Mouse (Mus musculus) G1E (cell line): ENCODE data around the gene Dhx34. TPM values are rescaled to one million over a fixed set of nuclear protein-coding genes. Genes with fewer than 3 reads are reported as not detected.

Experiments used
- ATAC-seq: 2 replicates; pipeline ENCODE4 v1.8.0; 2016; ENCODE audit warnings: mild to moderate bottlenecking; ENCODE audit not compliant: insufficient number of reproducible peaks, poor library complexity, low FRiP score, severe bottlenecking; ENCODE audit errors: extremely low read depth
- DNase-seq: peaks from one replicate; pipeline ENCODE4 v3.0.0; 2012; ENCODE audit warnings: low spot score
- H3K27me3 ChIP-seq: 2 replicates; pipeline ENCODE4 v1.6.1; 2012; ENCODE audit warnings: mild to moderate bottlenecking, low read length, inconsistent platforms; ENCODE audit not compliant: insufficient read depth
- H3K36me3 ChIP-seq: replicated peaks from 2 replicates; pipeline ENCODE3; 2012; ENCODE audit warnings: mild to moderate bottlenecking, inconsistent platforms
- H3K4me1 ChIP-seq: 2 replicates; pipeline ENCODE4 v1.6.1; 2012; ENCODE audit warnings: low read depth, low read length, inconsistent platforms, mixed read lengths; ENCODE audit not compliant: insufficient read depth
- H3K4me3 ChIP-seq: 2 replicates; pipeline ENCODE4 v1.5.1; 2012; ENCODE audit warnings: low read depth, mild to moderate bottlenecking, inconsistent platforms, low read length, moderate library complexity, mixed read lengths
- H3K9me3 ChIP-seq: replicated peaks from 2 replicates; pipeline ENCODE4 v1.6.1; 2012; ENCODE audit warnings: inconsistent platforms
- CTCF ChIP-seq: IDR thresholded peaks from 2 replicates; pipeline ENCODE4 v1.5.1; 2012; ENCODE audit warnings: low read depth, low read length, inconsistent platforms, mixed read lengths
- GATA1 ChIP-seq: IDR thresholded peaks from 2 replicates; pipeline ENCODE4 v1.6.1; 2012; ENCODE audit warnings: borderline replicate concordance, low read length, inconsistent platforms, mixed read lengths
- GATA2 ChIP-seq: IDR thresholded peaks from 2 replicates; pipeline ENCODE4 v1.6.1; 2012; ENCODE audit warnings: low read depth, low read length, inconsistent platforms, borderline replicate concordance
- POLR2AphosphoS5 ChIP-seq: IDR thresholded peaks from 2 replicates; pipeline ENCODE4 v1.6.1; 2012; ENCODE audit warnings: low read depth, low read length, inconsistent platforms; ENCODE audit not compliant: insufficient replicate concordance
- TAL1 ChIP-seq: conservative IDR thresholded peaks from 2 replicates; pipeline ENCODE4 v1.6.1; 2012; ENCODE audit warnings: low read depth, low read length, inconsistent platforms, mixed read lengths
- polyA plus RNA-seq: library from polyadenylated mRNA; stranded (reverse); fragments of >175 nt; gene quantifications from 2 replicates; pipeline ENCODE4 v1.2.3, GENCODE M21; 2012
- total RNA-seq, 2 experiments: library from RNA; stranded (forward) in 1 of 2; stranded (reverse) in 1 of 2; fragments of 200-1000 nt in 1 of 2; fragments of >200 nt in 1 of 2; fragmentation: Nextera tagmentation in 1 of 2; gene quantifications; 2 replicates each; pipeline ENCODE4 v1.2.3; 2014 to 2017

The Dhx34 gene
- total and polyA plus RNA-seq, 3 experiments, result 6.9 to 25.1 (median 9.6) TPM

DNA sequence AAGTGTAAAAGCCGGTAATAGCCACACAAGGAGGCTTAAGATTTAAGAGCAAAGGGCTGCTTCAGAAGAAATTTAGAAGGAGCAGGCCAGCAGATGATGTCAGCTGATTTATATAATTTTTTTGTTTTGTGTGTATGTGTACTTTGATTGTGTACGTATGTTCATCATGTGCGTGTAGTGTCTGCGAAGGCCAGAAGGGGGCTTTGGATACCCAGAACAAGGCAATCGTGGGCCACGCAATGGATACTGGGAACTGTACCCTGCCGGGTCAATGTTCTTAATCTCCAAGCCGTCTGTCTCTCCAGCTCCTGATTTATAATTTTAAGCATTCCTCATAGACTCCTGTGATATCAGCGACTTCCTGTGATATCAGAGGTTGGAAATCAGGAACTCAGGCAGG, 60.5 kb downstream of the Dhx34 start:
- ATAC-seq (no peak), DNase-seq (no peak)
- TF ChIP-seq POLR2AphosphoS5 (no peak), TAL1 (no peak), GATA2 (no peak), CTCF (no peak), GATA1 (no peak)
- Histone ChIP-seq H3K36me3 (no peaks in the 10 kb centered on the region), H3K4me3 (no peak overlapping the region), H3K4me1 (no peaks in the 10 kb centered on the region), H3K27me3 (peaks cover 11% of the 10 kb centered on the region), H3K9me3 (no peaks in the 10 kb centered on the region)

DNA sequence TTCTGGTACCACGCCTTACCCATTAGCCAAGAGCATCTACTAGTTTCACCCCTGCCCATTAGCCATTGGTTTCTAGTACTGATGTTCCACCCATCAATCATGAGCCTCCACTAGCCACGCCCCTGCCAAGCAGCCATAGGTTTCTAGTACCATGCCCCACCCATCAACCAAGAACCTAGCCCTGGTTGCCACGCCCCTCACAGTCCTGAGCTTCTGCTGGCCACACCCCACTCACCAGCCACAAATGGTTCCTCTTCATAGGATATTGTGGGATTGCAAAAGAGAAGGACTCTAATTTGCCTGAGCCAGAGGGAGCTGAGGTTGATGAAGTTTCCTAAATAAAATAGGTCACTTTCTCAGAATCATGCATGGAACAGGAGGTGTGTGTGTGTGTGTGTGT, 61.1 kb downstream of the Dhx34 start:
- Histone ChIP-seq H3K9me3 (no peaks in the 10 kb centered on the region), H3K27me3 (peaks cover 11% of the 10 kb centered on the region), H3K4me1 (no peaks in the 10 kb centered on the region), H3K4me3 (no peak overlapping the region), H3K36me3 (no peaks in the 10 kb centered on the region)
- TF ChIP-seq POLR2AphosphoS5, result no peak
- no peak for TF ChIP-seq TAL1
- TF ChIP-seq GATA1, result no peak
- TF ChIP-seq GATA2, result no peak
- TF ChIP-seq CTCF, result no peak
- ATAC-seq (no peak), DNase-seq (no peak)

DNA sequence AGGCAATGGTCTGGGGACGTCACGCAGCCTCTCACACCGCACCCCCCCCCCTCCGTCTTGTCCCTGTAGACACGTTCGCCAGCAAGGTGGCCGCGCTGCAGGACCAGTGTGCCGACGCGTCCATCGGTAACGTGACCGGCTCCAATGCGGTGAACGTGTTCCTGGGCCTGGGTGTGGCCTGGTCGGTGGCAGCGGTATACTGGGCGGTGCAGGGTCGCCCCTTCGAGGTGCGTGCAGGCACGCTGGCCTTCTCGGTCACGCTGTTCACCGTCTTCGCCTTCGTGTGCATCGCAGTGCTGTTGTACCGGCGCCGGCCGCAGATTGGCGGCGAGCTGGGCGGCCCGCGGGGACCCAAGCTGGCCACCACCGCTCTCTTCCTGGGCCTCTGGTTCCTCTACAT, 63.1 kb downstream of the Dhx34 start:
- ATAC-seq (no peak), DNase-seq (no peak)
- H3K4me1 ChIP-seq, result no peaks in the 10 kb centered on the region
- peaks cover 11% of the 10 kb centered on the region for H3K27me3 ChIP-seq
- no peaks in the 10 kb centered on the region for H3K36me3 ChIP-seq
- TF ChIP-seq TAL1 (no peak), GATA2 (no peak), CTCF (no peak), GATA1 (no peak)
- H3K4me3 ChIP-seq, result peak overlapping the region; percentile 28; the same call in 1 of the 2 replicates
- no peaks in the 10 kb centered on the region for H3K9me3 ChIP-seq

DNA sequence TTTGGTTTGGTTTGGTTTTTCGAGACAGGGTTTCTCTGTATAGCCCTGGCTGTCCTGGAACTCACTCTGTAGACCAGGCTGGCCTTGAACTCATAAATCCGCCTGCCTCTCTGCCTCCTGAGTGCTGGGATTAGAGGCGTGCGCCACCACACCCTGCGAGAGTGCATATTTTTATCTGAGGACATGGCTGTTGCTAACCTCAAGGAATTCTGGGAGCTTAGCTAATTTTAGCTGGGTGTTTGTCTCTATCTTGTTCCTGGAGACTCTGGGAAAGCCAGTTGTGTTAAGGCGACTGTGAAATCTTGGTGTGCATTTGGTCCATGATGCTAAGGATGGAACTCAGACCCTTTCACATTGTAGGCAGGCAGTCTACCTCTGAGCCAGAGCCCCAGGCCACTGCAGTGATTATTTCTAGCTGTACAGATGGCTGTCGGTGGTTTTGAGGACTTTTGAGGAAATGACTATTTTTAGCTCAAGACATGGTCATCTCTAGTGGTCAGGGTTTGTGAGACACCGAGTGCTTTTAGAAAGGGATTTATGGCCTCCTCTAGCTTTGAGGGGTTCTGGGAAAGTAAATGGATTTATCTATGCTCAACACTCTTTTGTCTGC, 65.6 kb downstream of the Dhx34 start:
- no peak for ATAC-seq
- Histone ChIP-seq H3K4me1 (no peaks in the 10 kb centered on the region), H3K9me3 (no peaks in the 10 kb centered on the region), H3K27me3 (peaks cover 6% of the 10 kb centered on the region; the same call in 1 of the 2 replicates), H3K4me3 (no peak overlapping the region), H3K36me3 (no peaks in the 10 kb centered on the region)
- DNase-seq, result no peak
- no peak for TF ChIP-seq POLR2AphosphoS5
- no peak for TF ChIP-seq GATA2
- no peak for TF ChIP-seq CTCF
- no peak for TF ChIP-seq TAL1
- TF ChIP-seq GATA1, result no peak

DNA sequence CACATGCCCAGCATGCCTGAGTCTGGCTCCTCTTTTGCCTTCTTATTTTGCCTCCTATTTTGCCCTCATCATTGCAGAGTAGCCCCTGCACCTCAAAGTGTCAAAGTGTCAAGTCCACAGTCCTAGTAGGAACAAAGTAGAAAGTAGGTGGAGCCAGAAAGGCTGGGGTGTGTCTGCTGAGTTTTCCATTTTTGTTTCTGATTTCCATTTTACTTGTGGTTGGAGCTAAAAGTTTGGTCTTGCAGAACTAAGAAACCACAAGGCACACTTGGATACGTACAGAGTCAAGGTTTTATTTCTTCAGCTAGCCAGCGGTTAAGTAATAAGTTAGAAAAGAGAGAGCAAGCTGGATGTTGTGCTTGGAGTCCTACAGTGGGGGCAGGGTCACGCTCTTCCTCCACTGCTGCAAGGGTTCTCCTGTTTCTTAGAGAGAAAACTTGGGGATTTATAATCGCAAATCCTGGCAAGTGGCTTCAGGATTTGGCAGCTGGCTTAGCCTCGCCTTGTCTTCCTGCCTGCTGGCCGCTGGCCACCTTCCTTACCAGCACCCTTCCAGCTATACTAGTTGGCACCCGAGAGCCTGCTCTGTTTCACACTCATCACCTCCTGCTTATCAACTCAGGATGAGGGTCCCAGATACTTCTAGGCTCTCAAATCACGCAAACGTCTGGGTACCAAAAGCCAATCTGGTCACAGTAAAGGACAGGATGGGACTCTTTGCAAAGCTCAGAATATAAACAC, 66.5 kb downstream of the Dhx34 start:
- Histone ChIP-seq H3K4me3 (no peak overlapping the region), H3K36me3 (no peaks in the 10 kb centered on the region), H3K4me1 (no peaks in the 10 kb centered on the region), H3K9me3 (no peaks in the 10 kb centered on the region), H3K27me3 (peaks cover 6% of the 10 kb centered on the region; the same call in 1 of the 2 replicates)
- ATAC-seq (no peak), DNase-seq (no peak)
- no peak for TF ChIP-seq POLR2AphosphoS5

DNA sequence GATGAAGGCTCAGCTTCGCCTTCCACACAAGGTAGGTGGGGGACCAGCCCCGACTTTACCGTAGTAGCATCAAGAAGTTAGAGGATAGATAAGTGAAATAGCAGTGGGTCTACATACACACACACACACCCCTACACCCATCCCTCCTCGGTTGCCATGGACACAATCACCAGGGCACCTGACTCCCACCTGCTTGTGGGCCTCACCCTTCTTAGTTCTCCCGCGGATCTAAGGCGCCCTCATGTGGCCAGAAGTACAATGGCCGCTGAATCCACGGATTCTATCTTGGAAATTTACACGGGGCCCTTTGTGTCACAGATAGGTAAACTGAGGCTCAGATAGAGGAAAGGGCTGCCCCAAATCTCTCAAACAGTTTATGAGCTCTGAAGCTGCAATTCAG, 68.3 kb downstream of the Dhx34 start:
- ATAC-seq (no peak), DNase-seq (peak; percentile 42)
- H3K27me3 ChIP-seq, result peaks cover 7% of the 10 kb centered on the region; the same call in 1 of the 2 replicates
- no peak overlapping the region for H3K4me3 ChIP-seq
- peak; percentile 38; the same call in 1 of the 2 replicates for TF ChIP-seq CTCF
- no peak for TF ChIP-seq TAL1
- H3K9me3 ChIP-seq, result no peaks in the 10 kb centered on the region
- H3K4me1 ChIP-seq, result peaks cover 7% of the 10 kb centered on the region; the same call in 1 of the 2 replicates
- H3K36me3 ChIP-seq, result no peaks in the 10 kb centered on the region

DNA sequence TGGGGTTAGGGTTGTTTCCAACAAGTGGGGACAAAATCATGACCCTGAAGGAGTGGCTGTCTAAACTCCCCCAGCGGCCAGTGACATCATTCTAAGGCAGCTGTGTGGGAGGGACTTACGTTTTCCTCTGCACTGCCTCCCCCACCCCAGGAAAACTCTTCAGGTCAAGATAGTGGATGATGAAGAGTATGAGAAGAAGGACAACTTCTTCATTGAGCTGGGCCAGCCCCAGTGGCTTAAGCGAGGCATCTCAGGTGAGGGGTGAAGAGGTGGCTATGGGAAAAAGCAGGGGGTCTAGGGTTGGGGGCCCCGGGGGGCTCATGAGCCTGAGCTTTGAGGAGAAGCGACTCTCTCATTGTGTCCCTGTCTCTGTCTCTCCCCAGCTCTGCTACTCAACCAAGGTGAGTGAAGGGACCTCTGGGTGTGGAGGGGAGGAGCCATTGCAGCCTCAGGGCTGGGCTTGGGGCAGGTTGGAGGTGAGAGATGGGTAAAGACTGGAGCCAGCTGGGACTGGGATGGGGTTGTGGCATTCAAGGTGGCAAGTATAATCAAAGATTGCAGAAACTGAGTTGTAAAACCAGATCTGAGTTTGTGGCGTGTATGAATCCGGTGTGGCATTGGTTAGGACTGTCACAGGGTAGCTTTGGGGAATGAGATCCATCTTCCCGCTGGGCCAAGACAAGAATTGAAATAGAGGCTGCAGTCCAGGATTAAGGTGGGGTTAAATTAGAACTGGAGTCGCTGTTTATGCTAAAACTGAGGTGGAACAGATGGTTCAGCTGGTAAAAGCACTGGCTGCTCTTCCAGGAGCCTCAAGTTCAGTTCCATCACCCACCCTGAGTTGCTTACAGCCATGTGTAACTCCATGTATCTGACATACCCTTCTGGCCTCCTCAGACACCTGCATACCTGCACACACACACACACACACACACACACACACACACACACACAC, 71.4 kb downstream of the Dhx34 start:
- no peaks in the 10 kb centered on the region for H3K9me3 ChIP-seq
- no peak overlapping the region for H3K4me3 ChIP-seq
- H3K27me3 ChIP-seq, result peaks cover 5% of the 10 kb centered on the region; the same call in 1 of the 2 replicates
- TF ChIP-seq GATA1, result no peak
- no peak for TF ChIP-seq TAL1
- no peak for TF ChIP-seq GATA2
- no peak for TF ChIP-seq CTCF
- TF ChIP-seq POLR2AphosphoS5, result no peak
- peaks cover 7% of the 10 kb centered on the region; the same call in 1 of the 2 replicates for H3K4me1 ChIP-seq
- no peak for DNase-seq
- H3K36me3 ChIP-seq, result no peaks in the 10 kb centered on the region
- ATAC-seq, result no peak
